Mouse (Mus musculus): Measurements from ENCODE around the gene Zdhhc17. TPM values are rescaled to one million over a fixed set of nuclear protein-coding genes. Genes with fewer than 3 reads are reported as not detected.

The Zdhhc17 gene
- 27.4 and 28.8 TPM in 2 replicates for polyA plus RNA-seq (2012; rRNA removed)

GRCm38 (mm10) chr10:111009641-111010479 is at the start of gene Zdhhc17:
Gene Zdhhc17 (minus strand): TSS chr10:111010140.

DNA sequence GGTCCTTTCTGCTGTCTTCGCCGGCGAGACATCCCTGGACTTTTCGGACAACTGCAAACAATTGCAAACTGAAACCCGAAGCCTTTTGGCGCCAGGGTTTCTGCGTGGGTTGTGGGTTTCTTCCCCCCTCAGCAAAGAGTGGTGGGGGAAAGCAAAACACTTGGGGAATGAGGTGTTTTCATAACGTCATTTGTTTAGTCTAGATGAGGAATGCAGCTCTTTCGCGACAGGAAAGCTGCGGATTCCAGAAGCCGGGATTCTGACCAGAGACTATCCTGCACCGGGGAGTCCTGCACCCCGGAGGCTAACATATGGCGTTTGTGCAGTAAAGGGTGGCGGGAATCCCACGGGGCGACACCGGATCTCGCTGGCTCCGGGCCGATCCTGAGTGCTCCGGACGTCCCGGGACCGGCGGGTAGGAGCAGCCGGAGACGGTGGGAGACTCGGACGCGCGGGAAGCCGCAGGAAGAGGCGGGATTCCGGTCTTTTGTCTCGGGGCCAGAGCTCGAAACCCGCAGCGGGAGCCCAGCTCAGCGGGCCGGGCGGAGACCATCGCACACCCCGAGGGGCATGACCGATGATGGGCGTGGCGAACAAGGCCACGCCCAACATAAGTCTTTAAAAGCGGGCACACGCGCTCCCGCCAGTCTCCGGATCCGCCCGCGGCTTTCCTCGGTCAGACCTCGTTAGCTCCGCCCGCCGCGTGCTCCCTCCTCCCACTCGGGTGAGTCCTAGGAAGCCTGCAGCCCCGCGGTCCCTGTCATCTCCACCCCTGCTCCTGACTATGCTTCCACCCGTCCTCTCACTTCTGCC is 90.2 kb downstream of the Zdhhc17 start, which contains the start of gene Csrp2:
TSS of gene Csrp2 (plus strand) at position 259 of the 813 bp plus-strand sequence.

Other genes with a start within 250 kb of the Zdhhc17 start
- 71.6 and 94.5 TPM in 2 replicates for gene Csrp2, start 90.4 kb downstream of the Zdhhc17 start, polyA plus RNA-seq (2012; rRNA removed)
- 7.1 and 7.2 TPM in 2 replicates for gene Osbpl8, start 154.6 kb upstream of the Zdhhc17 start, polyA plus RNA-seq (2012; rRNA removed)

All from ovary, adult 2 months (tissue).